Mouse (Mus musculus) testis, adult 2 months (tissue): ENCODE data around the gene Zc3h12d. TPM values are rescaled to one million over a fixed set of nuclear protein-coding genes. Genes with fewer than 3 reads are reported as not detected.

ENCODE experiments used
- H3K27ac ChIP-seq: fragments of 200-500 bp; 2 replicates; pipeline ENCODE4 v1.5.1; 2012; ENCODE audit warnings: low read depth, low read length; ENCODE audit not compliant: control insufficient read depth, insufficient read depth
- H3K27me3 ChIP-seq: fragments of 200-500 bp; 2 replicates; pipeline ENCODE4 v1.6.1; 2012; ENCODE audit warnings: mild to moderate bottlenecking, low read length, moderate library complexity; ENCODE audit not compliant: control insufficient read depth, insufficient read depth
- H3K36me3 ChIP-seq: fragments of 200-500 bp; 2 replicates; pipeline ENCODE4 v1.6.1; 2012; ENCODE audit warnings: mild to moderate bottlenecking, low read length; ENCODE audit not compliant: control insufficient read depth, insufficient read depth
- H3K4me1 ChIP-seq: fragments of 200-500 bp; 2 replicates; pipeline ENCODE4 v1.6.1; 2012; ENCODE audit warnings: low read length; ENCODE audit not compliant: control insufficient read depth, insufficient read depth
- H3K4me3 ChIP-seq: fragments of 200-500 bp; 2 replicates; pipeline ENCODE4 v1.5.1; 2012; ENCODE audit warnings: low read depth, mild to moderate bottlenecking, low read length, moderate library complexity, mixed read lengths; ENCODE audit not compliant: control insufficient read depth
- CTCF ChIP-seq: fragments of 200-500 bp; IDR thresholded peaks from 2 replicates; pipeline ENCODE4 v1.5.1; 2012; ENCODE audit warnings: low read depth, mild to moderate bottlenecking, inconsistent platforms, low read length, moderate library complexity; ENCODE audit not compliant: control insufficient read depth, insufficient read depth, insufficient replicate concordance
- POLR2A ChIP-seq: fragments of 200-500 bp; IDR thresholded peaks from 2 replicates; pipeline ENCODE4 v1.6.1; 2012; ENCODE audit warnings: low read depth, mild to moderate bottlenecking, inconsistent platforms, low read length, moderate library complexity; ENCODE audit not compliant: control insufficient read depth
- polyA plus RNA-seq: library from polyadenylated mRNA; depleted of rRNA; stranded (reverse); fragments of >200 nt; gene quantifications from 2 replicates; pipeline ENCODE4 v1.2.3, GENCODE M21; 2012; rRNA removed

The Zc3h12d gene
- 0.17 and 0.18 TPM in 2 replicates for polyA plus RNA-seq

DNA sequence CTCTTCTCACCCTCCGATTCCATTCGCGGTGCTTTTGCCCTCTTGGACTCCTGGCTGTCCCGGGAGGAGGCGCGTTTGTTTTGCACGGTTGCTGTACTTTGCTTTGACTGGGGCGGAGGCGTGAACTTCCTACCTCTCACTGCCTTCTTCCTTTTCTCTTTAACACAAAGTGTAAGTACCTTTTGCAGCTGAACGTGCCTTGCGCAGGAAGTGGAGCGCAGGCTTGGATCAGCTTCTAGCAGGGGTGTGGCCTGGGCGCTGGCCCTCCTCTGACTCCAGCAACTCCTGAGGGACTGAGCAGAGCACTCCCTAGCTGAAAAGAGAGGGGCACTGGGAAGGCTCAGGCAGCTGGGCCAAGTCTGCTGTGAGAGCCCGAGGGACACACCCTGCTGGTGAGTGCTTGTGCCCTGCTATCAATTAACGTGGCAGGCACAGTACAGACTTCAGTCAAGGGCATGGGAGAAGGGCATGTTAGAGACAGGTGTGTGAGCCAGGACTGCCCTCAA lies at the start of gene Zc3h12d:
Gene Zc3h12d, plus strand, starts transcription at position 300 of the 506 bp plus-strand sequence.
- Histone ChIP-seq H3K36me3 (no peaks in the 10 kb centered on the region), H3K4me3 (no peak within 1 kb of the TSS), H3K27me3 (no peaks in the 10 kb centered on the region), H3K27ac (no peak within 1 kb of the TSS), H3K4me1 (peaks cover 4% of the 10 kb centered on the region; the same call in 1 of the 2 replicates)
- no peak for TF ChIP-seq POLR2A

DNA sequence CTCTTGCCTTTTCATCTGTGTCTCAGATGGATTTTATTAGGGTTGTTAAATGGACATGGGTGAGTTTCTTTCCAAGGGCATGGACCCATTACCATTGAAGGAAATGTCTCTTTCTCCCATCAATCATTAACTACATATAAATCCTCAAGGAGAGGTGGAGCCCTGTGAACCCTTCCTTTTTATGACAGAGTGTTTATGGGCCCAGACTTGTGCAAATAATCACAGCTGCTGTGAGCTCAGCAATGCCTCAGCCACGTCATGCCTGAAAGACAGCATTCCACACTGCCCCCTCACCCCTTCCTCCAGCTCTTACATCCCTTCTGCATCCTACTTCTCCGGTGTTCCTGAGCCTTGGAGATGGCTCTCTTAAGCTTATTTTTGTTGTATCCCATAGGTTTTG lies 45.0 kb upstream of the Zc3h12d start:
- Histone ChIP-seq H3K27ac (no peak overlapping the region), H3K4me3 (no peak overlapping the region), H3K27me3 (no peaks in the 10 kb centered on the region), H3K4me1 (no peaks in the 10 kb centered on the region), H3K36me3 (peaks cover 2% of the 10 kb centered on the region)
- no peak for TF ChIP-seq CTCF
- TF ChIP-seq POLR2A: no peak

DNA sequence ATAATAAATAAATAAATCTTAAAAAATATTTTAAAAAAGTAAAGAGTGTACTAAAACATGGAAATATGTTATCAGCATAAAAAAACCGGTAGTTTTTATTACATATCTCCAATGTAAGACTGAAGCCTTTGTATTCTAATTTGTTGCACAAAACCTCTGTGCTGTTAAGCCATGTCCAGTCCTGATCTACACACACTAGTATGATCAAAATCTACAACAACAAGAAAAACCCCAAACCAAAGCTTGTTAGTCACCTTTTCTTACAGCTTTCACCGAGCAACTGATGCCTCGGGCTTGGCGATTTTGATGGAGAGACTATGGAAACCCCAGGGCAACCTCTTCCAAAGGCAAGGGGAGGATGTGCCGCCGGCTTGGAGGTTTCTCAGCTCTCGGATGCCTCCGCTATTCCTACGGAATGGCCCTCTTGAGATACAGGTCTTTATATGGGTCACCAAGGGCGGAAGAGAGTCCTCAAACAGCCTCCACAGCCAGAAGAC lies 40.0 kb upstream of the Zc3h12d start:
- peaks cover 2% of the 10 kb centered on the region for H3K4me1 ChIP-seq
- H3K4me3 ChIP-seq: peak overlapping the region; percentile 90
- H3K27ac ChIP-seq: peak overlapping the region; percentile 64
- no peaks in the 10 kb centered on the region for H3K27me3 ChIP-seq
- TF ChIP-seq POLR2A (no peak), CTCF (no peak)
- peaks cover 3% of the 10 kb centered on the region for H3K36me3 ChIP-seq

- Histone ChIP-seq H3K27me3 (no peaks in the 10 kb centered on the region), H3K27ac (peak within 1 kb of the TSS; percentile 75), H3K4me3 (peak within 1 kb of the TSS; percentile 90), H3K36me3 (peaks cover 3% of the 10 kb centered on the region), H3K4me1 (peaks cover 2% of the 10 kb centered on the region)
- TF ChIP-seq POLR2A: peak; percentile 96
- TF ChIP-seq CTCF: no peak
Measured at GRCm38 (mm10) chr10:7792751-7793385, 39.4 kb upstream of the Zc3h12d start, which contains the start of the genes Ginm1 and Ppil4. TSS of gene Ginm1 (minus strand) at chr10:7792824. TSS of gene Ppil4 (plus strand) at chr10:7792891.

GRCm38 (mm10) chr10:7801258-7801657 lies 31.0 kb upstream of the Zc3h12d start:
- peaks cover 4% of the 10 kb centered on the region for H3K36me3 ChIP-seq
- H3K27ac ChIP-seq: no peak overlapping the region
- H3K4me3 ChIP-seq: no peak overlapping the region
- H3K27me3 ChIP-seq: no peaks in the 10 kb centered on the region
- no peaks in the 10 kb centered on the region for H3K4me1 ChIP-seq
- TF ChIP-seq POLR2A (no peak), CTCF (no peak)

- H3K36me3 ChIP-seq: peaks cover 4% of the 10 kb centered on the region
- H3K4me3 ChIP-seq: no peak overlapping the region
- TF ChIP-seq POLR2A: no peak
- TF ChIP-seq CTCF: no peak
- no peaks in the 10 kb centered on the region for H3K4me1 ChIP-seq
- no peak overlapping the region for H3K27ac ChIP-seq
- no peaks in the 10 kb centered on the region for H3K27me3 ChIP-seq
Measured at GRCm38 (mm10) chr10:7802519-7803140, 29.6 kb upstream of the Zc3h12d start.

DNA sequence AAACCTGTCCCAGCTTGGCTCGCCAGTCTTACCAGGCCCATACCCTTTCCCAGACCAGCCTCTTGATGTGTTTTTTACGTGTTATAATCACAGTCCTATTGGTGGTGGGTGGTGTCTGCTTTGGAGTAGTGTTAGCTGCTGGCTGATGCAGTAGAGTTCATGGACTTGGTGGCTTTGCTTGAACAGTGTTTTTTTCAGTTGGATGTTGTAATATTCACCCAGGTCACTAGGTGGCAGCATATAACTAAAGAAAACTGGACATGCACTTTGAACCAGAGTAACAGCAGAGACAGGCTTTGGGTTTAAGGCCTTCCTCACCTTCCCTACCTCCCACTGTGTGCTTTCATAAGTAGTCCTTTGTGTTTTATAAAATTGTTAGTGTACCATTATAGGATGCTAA lies 22.3 kb upstream of the Zc3h12d start:
- no peak overlapping the region for H3K4me3 ChIP-seq
- H3K27ac ChIP-seq: no peak overlapping the region
- no peaks in the 10 kb centered on the region for H3K27me3 ChIP-seq
- H3K4me1 ChIP-seq: no peaks in the 10 kb centered on the region
- peaks cover 2% of the 10 kb centered on the region for H3K36me3 ChIP-seq
- TF ChIP-seq CTCF: no peak
- TF ChIP-seq POLR2A: no peak
